Mouse (Mus musculus) kidney, embryonic 15.5 days (tissue): ENCODE results near the gene C2cd5. TPM values are rescaled to one million over a fixed set of nuclear protein-coding genes. Genes with fewer than 3 reads are reported as not detected.

ENCODE experiments used
- ATAC-seq: fragments of 200-750 bp; cut with Nextera tagmentation; replicated peaks from 2 replicates; pipeline ENCODE4 v1.8.0; 2017; ENCODE audit warnings: moderate TSS enrichment; ENCODE audit not compliant: low FRiP score
- H3K27ac ChIP-seq: fragments of 300-500 bp; sonication (generic); 2 replicates; pipeline ENCODE4 v1.5.1; 2015; ENCODE audit warnings: mild to moderate bottlenecking, inconsistent platforms
- H3K27me3 ChIP-seq: fragments of 300-500 bp; sonication (generic); 2 replicates; pipeline ENCODE4 v1.6.1; 2015; ENCODE audit warnings: inconsistent platforms
- H3K36me3 ChIP-seq: fragments of 300-500 bp; sonication (generic); 2 replicates; pipeline ENCODE4 v1.6.1; 2015; ENCODE audit warnings: inconsistent platforms
- H3K4me1 ChIP-seq: fragments of 300-500 bp; sonication (generic); 2 replicates; pipeline ENCODE4 v1.6.1; 2015; ENCODE audit warnings: inconsistent platforms
- H3K4me2 ChIP-seq: fragments of 300-500 bp; sonication (generic); 2 replicates; pipeline ENCODE4 v1.6.1; 2015; ENCODE audit warnings: moderate library complexity, mild to moderate bottlenecking, inconsistent platforms
- H3K4me3 ChIP-seq: fragments of 300-500 bp; sonication (generic); replicated peaks from 2 replicates; pipeline ENCODE4 v1.5.1; 2015; ENCODE audit warnings: mild to moderate bottlenecking, inconsistent platforms
- H3K9ac ChIP-seq: fragments of 300-500 bp; sonication (generic); 2 replicates; pipeline ENCODE4 v1.6.1; 2015; ENCODE audit warnings: mild to moderate bottlenecking, inconsistent platforms
- H3K9me3 ChIP-seq: fragments of 300-500 bp; sonication (generic); replicated peaks from 2 replicates; pipeline ENCODE4 v1.6.1; 2016; ENCODE audit warnings: inconsistent platforms
- WGBS: fragments of 180-500 bp; shearing (Covaris S2); methylation state at CpG from one replicate; pipeline ENCODE4 v1.1.7; 2015; ENCODE audit warnings: mixed read lengths; 5-methylcytosine and 5-hydroxymethylcytosine counted together
- polyA plus RNA-seq: library from polyadenylated mRNA; unstranded; fragments of >200 nt; fragmentation: Nextera tagmentation; extraction: Ambion mirVana; gene quantifications from 2 replicates; pipeline ENCODE4 v1.2.1, GENCODE M21; 2015

C2cd5 gene
- polyA plus RNA-seq, 1 experiment from 2014 or later = 34.3 TPM

- Histone ChIP-seq H3K9ac (no peak overlapping the region), H3K27me3 (no peaks in the 10 kb centered on the region), H3K4me2 (no peak overlapping the region), H3K4me3 (no peak overlapping the region), H3K9me3 (no peaks in the 10 kb centered on the region), H3K27ac (no peak overlapping the region), H3K4me1 (no peaks in the 10 kb centered on the region), H3K36me3 (peaks cover 41% of the 10 kb centered on the region)
- 88% methylated on average over 8 of the region's 8 CpGs for WGBS
- ATAC-seq = no peak
These were observed 30.3 kb downstream of the C2cd5 start for GRCm38 (mm10) chr6:143069606-143070005.

GRCm38 (mm10) chr6:143068181-143068915, 31.6 kb downstream of the C2cd5 start:
- ATAC-seq = peak; percentile 82
- Histone ChIP-seq H3K36me3 (peaks cover 33% of the 10 kb centered on the region), H3K9ac (no peak overlapping the region), H3K4me1 (no peaks in the 10 kb centered on the region), H3K4me3 (no peak overlapping the region), H3K4me2 (no peak overlapping the region), H3K9me3 (no peaks in the 10 kb centered on the region), H3K27me3 (no peaks in the 10 kb centered on the region), H3K27ac (no peak overlapping the region)
- WGBS = 76% methylated on average over 9 of the region's 9 CpGs

GRCm38 (mm10) chr6:143067654-143068053, 32.3 kb downstream of the C2cd5 start:
- H3K36me3 ChIP-seq = peaks cover 32% of the 10 kb centered on the region; the same call in 1 of the 2 replicates
- no peak overlapping the region for H3K4me3 ChIP-seq
- no peak overlapping the region for H3K27ac ChIP-seq
- no peak overlapping the region for H3K4me2 ChIP-seq
- 48% methylated on average over 3 of the region's 3 CpGs for WGBS
- no peak overlapping the region for H3K9ac ChIP-seq
- no peaks in the 10 kb centered on the region for H3K27me3 ChIP-seq
- no peaks in the 10 kb centered on the region for H3K4me1 ChIP-seq
- no peaks in the 10 kb centered on the region for H3K9me3 ChIP-seq
- ATAC-seq = no peak

- Histone ChIP-seq H3K36me3 (peaks cover 28% of the 10 kb centered on the region; the same call in 1 of the 2 replicates), H3K4me2 (no peak overlapping the region), H3K9ac (no peak overlapping the region), H3K4me3 (no peak overlapping the region), H3K4me1 (no peaks in the 10 kb centered on the region), H3K9me3 (no peaks in the 10 kb centered on the region), H3K27ac (no peak overlapping the region), H3K27me3 (no peaks in the 10 kb centered on the region)
- WGBS = 87% methylated on average over 9 of the region's 9 CpGs
- ATAC-seq = no peak
These were observed 33.1 kb downstream of the C2cd5 start for GRCm38 (mm10) chr6:143066859-143067258.

- Histone ChIP-seq H3K36me3 (peaks cover 30% of the 10 kb centered on the region; the same call in 1 of the 2 replicates), H3K9me3 (no peaks in the 10 kb centered on the region), H3K4me1 (no peaks in the 10 kb centered on the region), H3K27ac (no peak overlapping the region), H3K4me3 (no peak overlapping the region), H3K4me2 (no peak overlapping the region), H3K27me3 (no peaks in the 10 kb centered on the region), H3K9ac (no peak overlapping the region)
- no peak for ATAC-seq
- 78% methylated on average over 2 of the region's 2 CpGs for WGBS
These were observed 35.9 kb downstream of the C2cd5 start for GRCm38 (mm10) chr6:143064047-143064446.

GRCm38 (mm10) chr6:143057601-143058000, 42.3 kb downstream of the C2cd5 start:
- Histone ChIP-seq H3K9ac (no peak overlapping the region), H3K4me3 (no peak overlapping the region), H3K9me3 (no peaks in the 10 kb centered on the region), H3K4me1 (no peaks in the 10 kb centered on the region), H3K27me3 (no peaks in the 10 kb centered on the region), H3K27ac (no peak overlapping the region), H3K4me2 (no peak overlapping the region), H3K36me3 (peaks cover 32% of the 10 kb centered on the region)
- no peak for ATAC-seq
- 74% methylated on average over 5 of the region's 5 CpGs for WGBS

GRCm38 (mm10) chr6:143051566-143051965, 48.4 kb downstream of the C2cd5 start:
- WGBS = 89% methylated on average over 5 of the region's 5 CpGs
- Histone ChIP-seq H3K36me3 (peaks cover 52% of the 10 kb centered on the region), H3K9me3 (no peaks in the 10 kb centered on the region), H3K4me3 (no peak overlapping the region), H3K27me3 (no peaks in the 10 kb centered on the region), H3K4me1 (no peaks in the 10 kb centered on the region), H3K9ac (no peak overlapping the region), H3K27ac (no peak overlapping the region), H3K4me2 (no peak overlapping the region)
- ATAC-seq = no peak

- Histone ChIP-seq H3K27ac (peak overlapping the region; percentile 75), H3K27me3 (no peaks in the 10 kb centered on the region), H3K4me1 (no peaks in the 10 kb centered on the region), H3K4me2 (no peak overlapping the region), H3K9ac (no peak overlapping the region), H3K4me3 (no peak overlapping the region), H3K9me3 (no peaks in the 10 kb centered on the region), H3K36me3 (peaks cover 48% of the 10 kb centered on the region)
- ATAC-seq = peak; percentile 43; the same call in 1 of the 2 replicates
- WGBS = 80% methylated on average over 11 of the region's 11 CpGs
These were observed 50.0 kb downstream of the C2cd5 start for GRCm38 (mm10) chr6:143049791-143050555.

- Histone ChIP-seq H3K4me3 (no peak overlapping the region), H3K9ac (no peak overlapping the region), H3K36me3 (peaks cover 41% of the 10 kb centered on the region), H3K4me1 (no peaks in the 10 kb centered on the region), H3K27me3 (no peaks in the 10 kb centered on the region), H3K27ac (no peak overlapping the region), H3K9me3 (no peaks in the 10 kb centered on the region), H3K4me2 (no peak overlapping the region)
- WGBS = 92% methylated on average over 2 of the region's 2 CpGs
- no peak for ATAC-seq
These were observed 50.8 kb downstream of the C2cd5 start for GRCm38 (mm10) chr6:143049117-143049516.

- Histone ChIP-seq H3K9me3 (no peaks in the 10 kb centered on the region), H3K4me1 (no peaks in the 10 kb centered on the region), H3K9ac (no peak overlapping the region), H3K36me3 (peaks cover 43% of the 10 kb centered on the region), H3K27me3 (no peaks in the 10 kb centered on the region), H3K4me2 (no peak overlapping the region), H3K27ac (no peak overlapping the region), H3K4me3 (no peak overlapping the region)
- 82% methylated on average over 15 of the region's 15 CpGs for whole genome bisulfite sequencing
- ATAC-seq = no peak
These were observed 52.2 kb downstream of the C2cd5 start for GRCm38 (mm10) chr6:143047538-143048258.

GRCm38 (mm10) chr6:143041578-143041977, 58.4 kb downstream of the C2cd5 start:
- Histone ChIP-seq H3K9ac (no peak overlapping the region), H3K27me3 (no peaks in the 10 kb centered on the region), H3K4me2 (no peak overlapping the region), H3K36me3 (peaks cover 51% of the 10 kb centered on the region), H3K27ac (no peak overlapping the region), H3K4me1 (no peaks in the 10 kb centered on the region), H3K9me3 (no peaks in the 10 kb centered on the region), H3K4me3 (no peak overlapping the region)
- ATAC-seq = no peak
- 79% methylated on average over 6 of the region's 6 CpGs for WGBS

- Histone ChIP-seq H3K36me3 (peaks cover 88% of the 10 kb centered on the region), H3K4me3 (no peak overlapping the region), H3K27me3 (no peaks in the 10 kb centered on the region), H3K9me3 (no peaks in the 10 kb centered on the region), H3K4me2 (no peak overlapping the region), H3K4me1 (no peaks in the 10 kb centered on the region), H3K27ac (no peak overlapping the region), H3K9ac (no peak overlapping the region)
- WGBS = 64% methylated on average over 4 of the region's 4 CpGs
- ATAC-seq = no peak
These were observed 64.7 kb downstream of the C2cd5 start for GRCm38 (mm10) chr6:143035261-143035660.
